Mouse (Mus musculus) neural tube, embryonic 11.5 days (tissue): ENCODE results near the gene Ptms. TPM values are rescaled to one million over a fixed set of nuclear protein-coding genes. Genes with fewer than 3 reads are reported as not detected.
A peak's percentile ranks its signal among the peaks of the same experiment; 100 is the strongest.

Experiments
- ATAC-seq: fragments of 200-750 bp; cut with Nextera tagmentation; 2 replicates; pipeline ENCODE4 v1.8.0; 2017; ENCODE audit warnings: moderate number of reproducible peaks, mild to moderate bottlenecking, moderate TSS enrichment, moderate library complexity; ENCODE audit not compliant: insufficient read depth, low FRiP score, low TSS enrichment
- DNase-seq: peaks from one replicate; pipeline ENCODE4 v3.0.0-alpha.2; 2015; ENCODE audit warnings: low spot score
- H3K27ac ChIP-seq: fragments of 300-500 bp; sonication (generic); 2 replicates; pipeline ENCODE4 v1.5.1; 2014; ENCODE audit warnings: low read depth, mild to moderate bottlenecking, low read length
- H3K27me3 ChIP-seq: fragments of 300-500 bp; sonication (generic); 2 replicates; pipeline ENCODE4 v1.6.1; 2014; ENCODE audit warnings: mild to moderate bottlenecking, low read length, mixed read lengths; ENCODE audit not compliant: control insufficient read depth, insufficient read depth
- H3K36me3 ChIP-seq: fragments of 300-500 bp; sonication (generic); 2 replicates; pipeline ENCODE4 v1.6.1; 2014; ENCODE audit warnings: mild to moderate bottlenecking, low read length, moderate library complexity, mixed read lengths; ENCODE audit not compliant: control insufficient read depth, insufficient read depth
- H3K4me1 ChIP-seq: fragments of 300-500 bp; sonication (generic); 2 replicates; pipeline ENCODE4 v1.6.1; 2014; ENCODE audit warnings: low read length, mixed read lengths; ENCODE audit not compliant: control insufficient read depth, insufficient read depth
- H3K4me2 ChIP-seq: fragments of 300-500 bp; sonication (generic); 2 replicates; pipeline ENCODE4 v1.6.1; 2014; ENCODE audit warnings: low read depth, mild to moderate bottlenecking, moderate library complexity
- H3K4me3 ChIP-seq: fragments of 300-500 bp; sonication (generic); 2 replicates; pipeline ENCODE4 v1.5.1; 2014; ENCODE audit warnings: low read depth, low read length
- H3K9ac ChIP-seq: fragments of 300-500 bp; sonication (generic); 2 replicates; pipeline ENCODE4 v1.6.1; 2014; ENCODE audit warnings: mild to moderate bottlenecking, low read length
- H3K9me3 ChIP-seq: fragments of 300-500 bp; sonication (generic); 2 replicates; pipeline ENCODE4 v1.6.1; 2016; ENCODE audit warnings: low read length; ENCODE audit not compliant: control insufficient read depth
- WGBS: fragments of 180-500 bp; shearing (Covaris S2); extraction: QIAGEN DNeasy Blood & Tissue Kit; methylation state at CpG from one replicate; pipeline ENCODE4 v1.1.7; 2014; 5-methylcytosine and 5-hydroxymethylcytosine counted together
- polyA plus RNA-seq: library from polyadenylated mRNA; unstranded; fragments of >200 nt; fragmentation: Nextera tagmentation; extraction: Ambion mirVana; gene quantifications from 2 replicates; pipeline ENCODE4 v1.2.1, GENCODE M21; 2014

The Ptms gene
- polyA plus RNA-seq, 1 experiment from 2014 or later: 345 TPM

- Histone ChIP-seq H3K4me1 (peaks cover 16% of the 10 kb centered on the region), H3K36me3 (peaks cover 11% of the 10 kb centered on the region), H3K9me3 (no peaks in the 10 kb centered on the region), H3K27ac (no peak overlapping the region), H3K9ac (no peak overlapping the region), H3K27me3 (no peaks in the 10 kb centered on the region; the same call in 1 of the 2 replicates), H3K4me2 (no peak overlapping the region), H3K4me3 (no peak overlapping the region)
- ATAC-seq (no peak), DNase-seq (no peak)
- 81% methylated on average over 7 of the region's 7 CpGs for WGBS
Observed at GRCm38 (mm10) chr6:124914511-124914910, 5.4 kb downstream of the Ptms start.

- H3K36me3 ChIP-seq: peaks cover 11% of the 10 kb centered on the region
- 71% methylated on average over 14 of the region's 14 CpGs for WGBS
- peaks cover 15% of the 10 kb centered on the region for H3K4me1 ChIP-seq
- DNase-seq: no peak
- H3K4me2 ChIP-seq: no peak overlapping the region
- no peak overlapping the region for H3K4me3 ChIP-seq
- no peaks in the 10 kb centered on the region for H3K9me3 ChIP-seq
- no peaks in the 10 kb centered on the region; the same call in 1 of the 2 replicates for H3K27me3 ChIP-seq
- no peak overlapping the region for H3K27ac ChIP-seq
- no peak overlapping the region for H3K9ac ChIP-seq
- ATAC-seq: no peak
Observed at GRCm38 (mm10) chr6:124913721-124914285, 6.1 kb downstream of the Ptms start.

GRCm38 (mm10) chr6:124913214-124913613 is 6.7 kb downstream of the Ptms start:
- Histone ChIP-seq H3K4me3 (no peak overlapping the region), H3K27ac (no peak overlapping the region), H3K4me1 (peaks cover 11% of the 10 kb centered on the region)

GRCm38 (mm10) chr6:124911533-124912218 is 8.2 kb downstream of the Ptms start, which contains the start of gene Lag3:
Lag3 (minus strand) TSS chr6:124911705.
- DNase-seq (no peak), ATAC-seq (no peak)
- no peaks in the 10 kb centered on the region; the same call in 1 of the 2 replicates for H3K27me3 ChIP-seq
- H3K36me3 ChIP-seq: peaks cover 11% of the 10 kb centered on the region
- H3K4me1 ChIP-seq: peaks cover 10% of the 10 kb centered on the region
- H3K9me3 ChIP-seq: no peaks in the 10 kb centered on the region
- H3K9ac ChIP-seq: no peak within 1 kb of the TSS
- H3K27ac ChIP-seq: no peak within 1 kb of the TSS
- no peak within 1 kb of the TSS for H3K4me2 ChIP-seq
- H3K4me3 ChIP-seq: no peak within 1 kb of the TSS
- WGBS: 20% methylated on average over 12 of the region's 13 CpGs

More at GRCm38 (mm10) chr6:124913214-124913613, 6.7 kb downstream of the Ptms start:
- Histone ChIP-seq H3K4me2 (no peak overlapping the region), H3K9me3 (no peaks in the 10 kb centered on the region), H3K27me3 (no peaks in the 10 kb centered on the region; the same call in 1 of the 2 replicates), H3K9ac (no peak overlapping the region), H3K36me3 (peaks cover 11% of the 10 kb centered on the region)
- 68% methylated on average over 6 of the region's 6 CpGs for WGBS
- DNase-seq: no peak
- no peak for ATAC-seq

GRCm38 (mm10) chr6:124910032-124910431 is 9.9 kb downstream of the Ptms start:
- DNase-seq (no peak), ATAC-seq (0 out of 2 replicates have a peak, but pooled peaks have one; percentile 14)
- Histone ChIP-seq H3K9me3 (no peaks in the 10 kb centered on the region), H3K9ac (peak overlapping the region; percentile 53), H3K4me3 (0 out of 2 replicates have a peak overlapping the region, but pooled peaks have one; percentile 4), H3K27ac (no peak overlapping the region), H3K4me1 (peaks cover 2% of the 10 kb centered on the region; the same call in 1 of the 2 replicates), H3K27me3 (no peaks in the 10 kb centered on the region; the same call in 1 of the 2 replicates), H3K4me2 (peak overlapping the region; percentile 27), H3K36me3 (peaks cover 11% of the 10 kb centered on the region)
- 3% methylated on average over 32 of the region's 32 CpGs for WGBS

- no peak overlapping the region for H3K4me3 ChIP-seq
- no peaks in the 10 kb centered on the region for H3K9me3 ChIP-seq
- peaks cover 7% of the 10 kb centered on the region for H3K4me1 ChIP-seq
- no peak overlapping the region for H3K27ac ChIP-seq
- no peak overlapping the region for H3K9ac ChIP-seq
- no peaks in the 10 kb centered on the region for H3K36me3 ChIP-seq
- no peaks in the 10 kb centered on the region; the same call in 1 of the 2 replicates for H3K27me3 ChIP-seq
- ATAC-seq: no peak
- no peak for DNase-seq
- WGBS: 83% methylated on average over 1 of the region's 1 CpGs
- H3K4me2 ChIP-seq: no peak overlapping the region
Observed at GRCm38 (mm10) chr6:124907767-124908166, 12.1 kb downstream of the Ptms start.

GRCm38 (mm10) chr6:124904991-124905860 is 14.7 kb downstream of the Ptms start:
- peak overlapping the region; percentile 40 for H3K4me3 ChIP-seq
- 39% methylated on average over 15 of the region's 16 CpGs for WGBS
- H3K4me1 ChIP-seq: peaks cover 7% of the 10 kb centered on the region
- H3K9me3 ChIP-seq: no peaks in the 10 kb centered on the region
- ATAC-seq: no peak
- H3K27me3 ChIP-seq: no peaks in the 10 kb centered on the region; the same call in 1 of the 2 replicates
- peak overlapping the region; percentile 96 for H3K27ac ChIP-seq
- peak overlapping the region; percentile 84 for H3K9ac ChIP-seq
- H3K4me2 ChIP-seq: peak overlapping the region; percentile 85
- DNase-seq: no peak
- H3K36me3 ChIP-seq: no peaks in the 10 kb centered on the region

- H3K4me2 ChIP-seq: peak overlapping the region; percentile 85
- no peaks in the 10 kb centered on the region for H3K36me3 ChIP-seq
- whole genome bisulfite sequencing: 8% methylated on average over 24 of the region's 24 CpGs
- ATAC-seq (peak; percentile 54), DNase-seq (no peak)
- H3K27ac ChIP-seq: peak overlapping the region; percentile 96
- no peaks in the 10 kb centered on the region for H3K27me3 ChIP-seq
- H3K4me3 ChIP-seq: peak overlapping the region; percentile 40
- no peaks in the 10 kb centered on the region for H3K9me3 ChIP-seq
- peak overlapping the region; percentile 84 for H3K9ac ChIP-seq
- peaks cover 7% of the 10 kb centered on the region for H3K4me1 ChIP-seq
Observed at GRCm38 (mm10) chr6:124904161-124904981, 15.5 kb downstream of the Ptms start.
